Mouse (Mus musculus) limb, embryonic 13.5 days (tissue): Measurements from ENCODE around the gene Hjurp. TPM values are rescaled to one million over a fixed set of nuclear protein-coding genes. Genes with fewer than 3 reads are reported as not detected.
A peak's percentile ranks its signal among the peaks of the same experiment; 100 is the strongest.

Experiments
- ATAC-seq: fragments of 200-750 bp; cut with Nextera tagmentation; 2 replicates; pipeline ENCODE4 v1.8.0; 2017; ENCODE audit warnings: low read depth, moderate number of reproducible peaks, moderate TSS enrichment; ENCODE audit not compliant: low FRiP score
- H3K27ac ChIP-seq: fragments of 300-500 bp; sonication (generic); 2 replicates; pipeline ENCODE4 v1.5.1; 2015; ENCODE audit warnings: inconsistent platforms, mild to moderate bottlenecking, moderate library complexity
- H3K27me3 ChIP-seq: fragments of 300-500 bp; sonication (generic); 2 replicates; pipeline ENCODE4 v1.6.1; 2015; ENCODE audit warnings: mild to moderate bottlenecking, inconsistent platforms
- H3K36me3 ChIP-seq: fragments of 300-500 bp; sonication (generic); 2 replicates; pipeline ENCODE4 v1.6.1; 2015; ENCODE audit warnings: inconsistent platforms, mild to moderate bottlenecking, moderate library complexity
- H3K4me1 ChIP-seq: fragments of 300-500 bp; sonication (generic); 2 replicates; pipeline ENCODE4 v1.6.1; 2015; ENCODE audit warnings: inconsistent platforms
- H3K4me2 ChIP-seq: fragments of 300-500 bp; sonication (generic); replicated peaks from 2 replicates; pipeline ENCODE4 v1.6.1; 2015; ENCODE audit warnings: inconsistent platforms, mild to moderate bottlenecking, moderate library complexity
- H3K4me3 ChIP-seq: fragments of 300-500 bp; sonication (generic); 2 replicates; pipeline ENCODE4 v1.5.1; 2015; ENCODE audit warnings: moderate library complexity, mild to moderate bottlenecking, inconsistent platforms
- H3K9ac ChIP-seq: fragments of 300-500 bp; sonication (generic); 2 replicates; pipeline ENCODE4 v1.6.1; 2015; ENCODE audit warnings: mild to moderate bottlenecking, inconsistent platforms
- H3K9me3 ChIP-seq: fragments of 300-500 bp; sonication (generic); 2 replicates; pipeline ENCODE4 v1.6.1; 2016; ENCODE audit warnings: inconsistent platforms
- WGBS: fragments of 180-500 bp; shearing (Covaris S2); methylation state at CpG from one replicate; pipeline ENCODE4 v1.1.7; 2015; 5-methylcytosine and 5-hydroxymethylcytosine counted together
- polyA plus RNA-seq: library from polyadenylated mRNA; unstranded; fragments of >200 nt; fragmentation: Nextera tagmentation; extraction: Ambion mirVana; gene quantifications from 2 replicates; pipeline ENCODE4 v1.2.1, GENCODE M21; 2015

The Hjurp gene
- polyA plus RNA-seq, 1 experiment from 2014 or later = 205 TPM

DNA sequence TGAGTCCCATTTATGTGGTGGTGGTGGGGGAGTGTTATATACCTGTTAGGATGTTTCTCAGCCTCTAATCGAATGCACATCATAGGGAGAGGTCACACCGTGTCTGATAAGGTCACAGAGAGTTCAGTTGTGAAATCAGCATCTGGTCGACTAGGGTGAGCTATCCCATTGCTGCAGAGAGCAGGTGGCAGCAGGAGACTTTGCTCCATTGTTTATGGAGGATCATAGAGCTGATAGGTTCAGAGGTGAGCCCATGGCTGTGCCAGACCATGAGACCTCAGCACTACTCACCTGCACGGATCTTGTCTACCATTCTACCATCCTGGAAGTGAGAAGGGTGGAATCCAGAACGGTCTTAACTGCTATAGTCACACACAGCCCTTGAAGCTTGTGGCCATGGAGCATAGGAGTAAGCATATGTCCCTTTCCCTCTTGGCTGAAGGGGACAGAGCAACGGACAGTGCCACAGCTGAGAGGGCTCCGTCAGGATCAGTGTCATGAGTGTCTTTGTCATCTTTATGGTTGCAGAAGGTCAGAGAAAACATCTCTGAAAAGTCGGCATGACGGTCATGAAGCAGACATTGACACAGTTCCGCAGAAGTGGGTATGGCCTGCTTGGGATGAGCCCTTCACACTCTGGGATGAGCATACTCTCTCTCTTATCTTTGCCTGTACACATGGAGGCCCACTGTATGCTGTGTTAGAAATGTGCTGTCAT is 7.0 kb upstream of the Hjurp start:
- peaks cover 71% of the 10 kb centered on the region for H3K9me3 ChIP-seq
- H3K4me1 ChIP-seq = no peaks in the 10 kb centered on the region
- WGBS = 64% methylated on average over 10 of the region's 10 CpGs
- ATAC-seq = 0 out of 2 replicates have a peak, but pooled peaks have one; percentile 15
- no peaks in the 10 kb centered on the region for H3K36me3 ChIP-seq
- no peak overlapping the region for H3K27ac ChIP-seq
- H3K4me2 ChIP-seq = no peak overlapping the region
- H3K4me3 ChIP-seq = no peak overlapping the region
- no peak overlapping the region for H3K9ac ChIP-seq
- no peaks in the 10 kb centered on the region for H3K27me3 ChIP-seq

DNA sequence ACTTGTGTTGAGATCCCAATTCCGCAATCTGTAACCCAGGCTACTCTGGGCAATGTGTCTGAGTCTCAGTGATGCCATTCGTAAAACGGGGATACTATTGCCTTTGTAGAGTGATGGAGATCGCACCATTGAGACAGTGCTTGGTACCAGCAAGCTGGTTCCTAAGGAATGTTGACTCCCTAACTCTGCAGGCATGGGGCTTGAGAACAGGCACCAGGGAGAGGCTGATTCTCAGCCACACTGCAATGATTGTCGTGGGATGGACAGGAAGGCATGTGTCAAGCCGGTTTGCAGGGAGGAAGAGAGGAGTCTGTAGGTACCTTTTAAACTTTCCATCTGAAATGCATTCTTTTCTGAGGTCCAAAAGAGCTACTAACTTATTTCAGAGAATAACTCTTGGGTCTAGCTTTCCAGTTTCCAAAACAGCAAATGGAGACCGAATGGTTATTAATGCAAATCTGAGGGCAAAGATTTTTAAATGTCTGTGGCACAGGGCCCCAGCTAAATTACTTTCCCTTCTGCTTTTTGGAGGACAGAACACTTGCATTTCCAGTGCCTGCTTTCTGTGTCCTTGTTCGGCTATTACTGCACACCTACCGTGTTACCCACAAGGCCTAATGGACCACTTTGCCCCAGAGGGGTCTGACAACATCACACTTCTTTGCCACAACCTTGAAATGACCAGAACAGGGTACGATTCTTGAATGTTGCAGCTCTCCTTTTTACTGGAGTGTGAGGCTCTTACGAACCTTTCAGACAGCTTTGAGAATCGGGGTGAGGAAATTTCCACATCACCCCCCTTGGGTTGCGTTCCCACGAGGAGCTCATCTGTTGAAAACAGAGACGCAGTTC is 6.2 kb upstream of the Hjurp start:
- H3K4me2 ChIP-seq = no peak overlapping the region
- WGBS = 78% methylated on average over 15 of the region's 15 CpGs
- no peak overlapping the region for H3K9ac ChIP-seq
- no peak overlapping the region for H3K27ac ChIP-seq
- H3K4me3 ChIP-seq = no peak overlapping the region
- ATAC-seq = no peak
- H3K27me3 ChIP-seq = no peaks in the 10 kb centered on the region
- H3K4me1 ChIP-seq = no peaks in the 10 kb centered on the region
- H3K36me3 ChIP-seq = no peaks in the 10 kb centered on the region
- H3K9me3 ChIP-seq = peaks cover 66% of the 10 kb centered on the region

DNA sequence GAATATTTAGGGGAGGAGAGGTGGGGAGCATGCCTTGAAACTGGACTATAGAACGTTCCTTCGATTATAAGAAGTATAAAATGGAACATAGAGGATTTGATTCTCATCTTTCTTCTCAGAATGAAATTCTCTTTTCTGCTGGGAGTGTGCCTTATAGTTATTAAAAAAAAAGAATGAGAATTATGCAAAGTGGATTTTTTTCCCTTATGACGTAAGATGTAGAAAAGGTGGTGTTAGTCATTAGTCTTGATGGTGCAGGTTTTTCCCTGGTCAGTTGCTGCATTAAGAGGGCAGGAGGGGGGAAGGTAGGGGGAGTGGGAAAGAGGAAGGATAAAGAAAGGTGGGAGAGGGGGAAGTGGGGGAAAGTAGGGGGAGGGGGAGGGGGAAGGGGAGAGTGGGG is 4.9 kb upstream of the Hjurp start:
- peaks cover 5% of the 10 kb centered on the region; the same call in 1 of the 2 replicates for H3K4me1 ChIP-seq
- no peak overlapping the region for H3K4me3 ChIP-seq
- H3K9me3 ChIP-seq = peaks cover 53% of the 10 kb centered on the region
- no peak overlapping the region for H3K4me2 ChIP-seq
- H3K27ac ChIP-seq = no peak overlapping the region
- H3K9ac ChIP-seq = no peak overlapping the region
- WGBS = 60% methylated on average over 3 of the region's 3 CpGs
- no peaks in the 10 kb centered on the region for H3K36me3 ChIP-seq
- ATAC-seq = no peak
- H3K27me3 ChIP-seq = no peaks in the 10 kb centered on the region

DNA sequence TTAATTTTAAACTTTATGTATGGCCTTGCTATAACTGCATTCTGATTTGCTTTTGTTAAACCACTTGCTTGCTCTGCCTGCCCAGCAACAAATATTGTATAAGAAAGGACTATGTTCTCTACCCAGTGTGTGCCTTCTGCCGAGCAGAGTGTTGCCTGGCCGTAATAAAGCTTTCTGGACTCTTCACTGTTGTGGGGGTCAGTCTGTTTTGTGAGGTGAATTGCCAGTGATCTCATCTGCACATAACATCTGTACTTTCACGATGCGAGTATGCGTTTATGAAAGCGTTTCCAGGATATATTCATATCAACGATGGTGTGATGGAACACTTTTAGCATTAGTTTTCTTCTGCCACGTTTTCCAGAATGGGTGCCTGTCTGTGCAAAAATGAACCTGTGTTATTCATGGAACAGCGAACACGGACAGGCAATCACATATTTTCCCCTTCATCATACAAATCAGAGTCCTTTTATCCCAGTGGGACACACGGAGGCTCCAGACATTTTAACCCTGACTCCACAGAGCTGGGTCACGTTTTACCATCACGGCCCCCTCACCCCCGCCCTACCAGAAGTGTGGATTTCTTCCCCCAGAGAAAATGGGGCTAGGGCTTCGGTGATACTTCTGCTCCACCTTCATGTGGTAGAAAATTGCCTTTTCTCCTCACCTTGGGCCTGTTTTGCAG is 2.7 kb upstream of the Hjurp start:
- Histone ChIP-seq H3K36me3 (peaks cover 8% of the 10 kb centered on the region), H3K4me2 (no peak overlapping the region), H3K4me3 (no peak overlapping the region), H3K9me3 (peaks cover 33% of the 10 kb centered on the region), H3K27me3 (no peaks in the 10 kb centered on the region), H3K9ac (no peak overlapping the region), H3K4me1 (peaks cover 23% of the 10 kb centered on the region), H3K27ac (no peak overlapping the region)
- ATAC-seq = no peak
- 76% methylated on average over 15 of the region's 15 CpGs for WGBS

DNA sequence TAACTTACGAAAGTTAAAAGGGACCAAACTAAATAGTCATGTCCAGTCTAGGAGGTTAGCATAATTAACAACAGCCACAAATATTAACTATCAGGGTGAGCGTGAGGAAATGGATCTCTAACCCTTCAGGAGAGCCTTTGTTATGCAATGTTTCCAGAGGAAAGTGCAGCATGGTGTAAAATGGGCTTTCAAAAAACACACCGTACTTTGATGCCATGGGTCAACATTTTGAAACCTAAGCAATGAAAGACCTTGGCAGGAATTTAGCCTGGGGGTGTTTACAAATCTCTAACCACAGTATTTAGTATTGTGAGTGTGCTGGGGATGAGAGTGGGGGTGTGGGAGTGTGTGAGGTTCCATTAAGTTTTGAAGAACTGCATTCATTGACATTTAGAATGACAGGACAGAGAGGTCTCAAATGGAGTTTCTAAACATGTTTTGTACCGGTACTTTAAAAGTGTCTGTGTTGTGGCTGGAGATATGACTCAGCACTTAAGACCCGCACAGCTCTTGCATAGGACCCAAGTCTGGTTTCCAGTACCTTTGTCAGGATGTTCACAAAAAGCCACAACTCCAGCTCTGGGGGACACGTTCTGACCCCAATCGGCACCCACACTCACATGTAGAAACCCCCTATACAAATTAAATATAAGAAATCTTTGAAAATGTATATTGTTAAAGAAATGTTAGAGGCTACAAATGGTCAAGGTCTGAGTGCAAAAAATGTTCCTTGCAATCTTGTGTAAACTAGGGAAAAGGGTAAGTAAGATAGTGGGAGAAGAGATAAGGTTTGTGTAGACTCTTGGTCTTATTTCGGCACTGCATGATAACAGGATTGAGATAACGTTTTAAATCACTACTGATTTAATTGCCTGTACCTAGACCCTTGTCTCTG is 1.9 kb upstream of the Hjurp start:
- Histone ChIP-seq H3K9me3 (peaks cover 26% of the 10 kb centered on the region), H3K36me3 (peaks cover 16% of the 10 kb centered on the region), H3K4me1 (peaks cover 25% of the 10 kb centered on the region), H3K27ac (no peak overlapping the region), H3K4me2 (no peak overlapping the region), H3K9ac (no peak overlapping the region), H3K4me3 (no peak overlapping the region), H3K27me3 (no peaks in the 10 kb centered on the region)
- ATAC-seq = no peak
- 69% methylated on average over 9 of the region's 9 CpGs for WGBS

DNA sequence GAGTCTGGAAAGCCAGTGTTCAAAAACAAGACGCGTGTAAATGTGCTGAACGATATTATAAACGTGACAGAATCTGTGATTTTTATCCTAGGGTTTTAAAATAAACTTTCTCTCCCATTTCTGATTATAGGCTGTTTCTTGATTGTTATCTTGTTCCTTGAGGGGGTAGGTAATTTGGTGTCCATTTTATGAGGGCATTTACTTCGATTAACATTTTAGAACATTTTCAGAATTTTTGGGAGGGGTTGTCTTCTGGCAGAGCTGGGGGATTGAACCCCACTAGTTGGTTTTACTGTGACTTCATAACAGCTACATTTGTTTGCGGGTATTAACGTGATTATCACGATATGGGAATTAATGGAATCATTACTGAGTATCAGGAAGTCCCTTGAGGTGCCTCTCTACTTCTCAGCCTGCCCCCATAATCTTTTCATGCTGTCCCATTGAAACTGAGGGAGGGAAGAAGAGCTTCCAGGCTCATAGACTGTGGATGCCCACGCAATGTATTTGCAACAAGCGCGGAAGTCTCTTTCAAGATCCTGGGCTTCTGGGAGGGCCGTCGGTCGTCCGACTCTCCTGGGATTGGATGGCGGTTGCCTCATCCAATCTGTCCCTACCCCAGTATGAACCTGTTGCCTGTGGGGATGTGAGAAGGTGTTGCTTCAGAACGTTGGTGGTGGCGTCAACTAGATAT is 532 bp upstream of the Hjurp start:
- Histone ChIP-seq H3K4me3 (peak overlapping the region; percentile 49), H3K9ac (peak overlapping the region; percentile 78), H3K4me1 (peaks cover 25% of the 10 kb centered on the region), H3K36me3 (peaks cover 30% of the 10 kb centered on the region), H3K27me3 (no peaks in the 10 kb centered on the region), H3K27ac (peak overlapping the region; percentile 84; the same call in 1 of the 2 replicates), H3K9me3 (peaks cover 12% of the 10 kb centered on the region), H3K4me2 (peak overlapping the region; percentile 59)
- ATAC-seq = peak; percentile 0; the same call in 1 of the 2 replicates
- 65% methylated on average over 18 of the region's 18 CpGs for WGBS

DNA sequence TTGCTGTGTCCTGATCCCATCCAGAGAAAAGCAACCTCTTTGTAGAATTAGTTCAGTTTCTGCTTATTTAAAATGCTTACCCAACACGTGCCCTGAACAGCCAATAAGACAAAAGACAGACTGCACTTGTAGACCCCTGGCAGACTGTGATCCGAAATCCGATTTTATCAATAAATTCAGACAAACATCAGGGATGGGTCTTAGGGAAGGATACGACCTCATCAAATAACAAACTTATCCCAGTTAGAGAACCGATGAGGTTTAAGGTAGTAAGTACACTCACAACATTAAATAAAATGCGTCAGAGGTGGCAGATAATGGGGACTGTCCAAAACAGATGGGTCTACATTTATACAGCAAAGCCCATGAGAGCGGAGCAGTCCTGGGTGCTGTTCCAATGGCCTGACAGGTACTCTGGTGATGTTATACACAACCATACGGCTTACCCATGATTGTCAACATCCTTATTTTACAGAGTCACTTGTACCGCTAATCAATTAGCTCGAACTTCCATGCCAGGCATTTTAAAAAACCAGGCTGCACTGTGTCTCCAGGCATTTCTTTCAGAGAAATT is 822 bp downstream of the Hjurp start:
- 29% methylated on average over 10 of the region's 10 CpGs for WGBS

DNA sequence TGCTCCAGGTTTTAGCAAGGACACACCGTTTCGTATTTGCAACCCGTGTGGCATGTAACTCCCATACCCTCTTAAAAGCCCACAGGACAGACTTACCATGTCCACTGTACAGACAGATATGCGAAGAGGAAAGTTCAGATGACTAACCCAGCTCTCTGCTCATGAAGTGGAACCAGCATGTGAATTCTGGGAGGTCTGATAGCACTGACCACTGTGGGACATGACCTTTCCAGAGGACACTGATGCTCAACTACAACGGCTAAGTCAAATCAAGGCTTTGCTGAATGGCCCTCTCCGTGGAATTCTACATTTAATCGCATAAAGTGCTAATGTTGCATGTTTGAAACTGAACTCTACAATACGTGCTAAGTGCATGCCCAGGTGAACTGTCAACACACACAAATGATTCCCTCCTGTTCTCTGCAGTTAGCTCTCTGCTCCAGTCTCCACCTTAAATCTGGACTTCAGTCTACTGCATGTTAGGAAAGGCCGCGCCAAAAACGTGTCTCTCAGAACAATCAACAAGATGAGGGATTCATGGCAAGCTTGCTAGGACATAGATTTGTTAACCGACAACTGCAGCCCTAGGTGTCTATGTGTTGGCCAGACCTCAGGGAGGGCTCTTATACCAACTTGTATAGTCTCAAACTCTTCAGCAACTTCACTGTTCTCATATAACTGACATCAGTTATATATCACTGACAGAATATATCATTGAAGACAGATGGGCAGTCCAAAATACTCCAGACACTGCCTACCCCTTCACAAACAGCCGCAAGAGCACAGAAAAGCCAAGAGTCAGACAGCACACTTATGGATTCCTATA is 1.5 kb downstream of the Hjurp start:
- peak overlapping the region; percentile 59 for H3K4me2 ChIP-seq
- H3K4me1 ChIP-seq = peaks cover 25% of the 10 kb centered on the region
- peaks cover 48% of the 10 kb centered on the region for H3K36me3 ChIP-seq
- no peaks in the 10 kb centered on the region for H3K27me3 ChIP-seq
- 67% methylated on average over 13 of the region's 13 CpGs for WGBS
- peak overlapping the region; percentile 49 for H3K4me3 ChIP-seq
- peak overlapping the region; percentile 78 for H3K9ac ChIP-seq
- no peak for ATAC-seq
- no peak overlapping the region for H3K27ac ChIP-seq
- H3K9me3 ChIP-seq = no peaks in the 10 kb centered on the region

More for the DNA sequence above, 822 bp downstream of the Hjurp start:
- Histone ChIP-seq H3K36me3 (peaks cover 43% of the 10 kb centered on the region), H3K9me3 (peaks cover 3% of the 10 kb centered on the region; the same call in 1 of the 2 replicates), H3K27ac (peak overlapping the region; percentile 84), H3K4me2 (peak overlapping the region; percentile 59), H3K4me1 (peaks cover 25% of the 10 kb centered on the region), H3K4me3 (peak overlapping the region; percentile 49), H3K27me3 (no peaks in the 10 kb centered on the region), H3K9ac (peak overlapping the region; percentile 78)
- ATAC-seq = peak; percentile 17

DNA sequence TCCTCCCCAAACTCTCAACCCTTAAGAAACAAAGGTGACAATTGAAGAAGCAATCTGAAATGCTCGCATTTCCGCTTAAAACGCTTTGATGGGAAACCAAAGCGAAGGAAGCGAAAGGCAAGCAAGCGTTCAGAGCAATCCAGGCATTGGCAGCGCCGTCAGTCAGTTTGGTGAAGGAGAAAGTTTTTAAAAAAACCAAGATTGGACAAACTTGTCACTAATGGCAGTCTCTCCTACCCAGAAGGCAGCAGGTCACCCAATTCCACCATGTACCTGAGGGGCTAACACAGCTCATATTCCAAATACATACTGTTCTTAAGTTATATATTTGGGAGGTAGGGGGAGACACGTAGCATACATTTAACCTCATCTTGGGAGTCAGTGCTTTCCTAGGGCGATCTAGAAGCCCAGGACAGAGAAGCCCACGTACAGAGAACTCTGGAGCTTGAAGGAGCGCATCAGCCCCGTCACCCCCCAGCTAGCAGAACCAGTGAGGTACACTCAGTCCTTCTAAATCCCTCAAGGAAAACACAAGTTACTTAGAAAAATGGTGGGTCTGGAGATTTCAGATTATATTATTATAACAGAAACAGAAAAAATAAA is 2.3 kb downstream of the Hjurp start:
- Histone ChIP-seq H3K4me2 (peak overlapping the region; percentile 59), H3K9me3 (no peaks in the 10 kb centered on the region), H3K4me3 (no peak overlapping the region), H3K4me1 (peaks cover 25% of the 10 kb centered on the region), H3K36me3 (peaks cover 48% of the 10 kb centered on the region), H3K27me3 (no peaks in the 10 kb centered on the region), H3K9ac (peak overlapping the region; percentile 78), H3K27ac (no peak overlapping the region)
- no peak for ATAC-seq
- 69% methylated on average over 13 of the region's 13 CpGs for WGBS
